Mouse (Mus musculus) A20 (cell line): ENCODE measurements around the gene Slc2a8.

Source experiments
- DNase-seq: peaks from one replicate; pipeline ENCODE4 v3.0.0-alpha.2; 2011; ENCODE audit warnings: low read depth, low spot score

The Slc2a8 gene

GRCm38 (mm10) chr2:32971235-32971634, 10.6 kb downstream of the Slc2a8 start:
- no peak for DNase-seq

GRCm38 (mm10) chr2:32969326-32969725, 12.6 kb downstream of the Slc2a8 start:
- DNase-seq = no peak

GRCm38 (mm10) chr2:32968024-32968614, 13.8 kb downstream of the Slc2a8 start:
- no peak for DNase-seq

- peak; percentile 93 for DNase-seq
Observed at GRCm38 (mm10) chr2:32966689-32967631, 14.9 kb downstream of the Slc2a8 start.

GRCm38 (mm10) chr2:32966184-32966688, 15.6 kb downstream of the Slc2a8 start:
- DNase-seq = no peak

- peak; percentile 80 for DNase-seq
Observed at GRCm38 (mm10) chr2:32965511-32966183, 16.2 kb downstream of the Slc2a8 start.

GRCm38 (mm10) chr2:32964659-32965457, 17.0 kb downstream of the Slc2a8 start:
- no peak for DNase-seq

GRCm38 (mm10) chr2:32963981-32964380, 17.9 kb downstream of the Slc2a8 start:
- DNase-seq = peak; percentile 24

GRCm38 (mm10) chr2:32963544-32963943, 18.3 kb downstream of the Slc2a8 start:
- peak; percentile 17 for DNase-seq

GRCm38 (mm10) chr2:32962875-32963220, 19.0 kb downstream of the Slc2a8 start:
- peak; percentile 45 for DNase-seq

GRCm38 (mm10) chr2:32962062-32962874, 19.6 kb downstream of the Slc2a8 start:
- no peak for DNase-seq

GRCm38 (mm10) chr2:32961192-32961995, 20.5 kb downstream of the Slc2a8 start, which contains the start of the genes Rpl12 and Lrsam1:
TSS of gene Rpl12 (plus strand) at chr2:32961559.
TSS of gene Lrsam1 (minus strand) at chr2:32961614.
- DNase-seq = peak; percentile 95

- DNase-seq = no peak
Observed at GRCm38 (mm10) chr2:32960273-32960672, 21.6 kb downstream of the Slc2a8 start.

GRCm38 (mm10) chr2:32957344-32957743, 24.5 kb downstream of the Slc2a8 start:
- peak; percentile 36 for DNase-seq

- no peak for DNase-seq
Observed at GRCm38 (mm10) chr2:32954581-32954980, 27.3 kb downstream of the Slc2a8 start.

GRCm38 (mm10) chr2:32947454-32947853, 34.4 kb downstream of the Slc2a8 start:
- no peak for DNase-seq

GRCm38 (mm10) chr2:32940483-32940882, 41.4 kb downstream of the Slc2a8 start:
- no peak for DNase-seq

- DNase-seq = peak; percentile 79
Observed at GRCm38 (mm10) chr2:32939418-32939817, 42.5 kb downstream of the Slc2a8 start.

GRCm38 (mm10) chr2:32938741-32939140, 43.1 kb downstream of the Slc2a8 start:
- no peak for DNase-seq
